ENCODE assay signal across 20 mouse cellular contexts in the genomic region with DNA sequence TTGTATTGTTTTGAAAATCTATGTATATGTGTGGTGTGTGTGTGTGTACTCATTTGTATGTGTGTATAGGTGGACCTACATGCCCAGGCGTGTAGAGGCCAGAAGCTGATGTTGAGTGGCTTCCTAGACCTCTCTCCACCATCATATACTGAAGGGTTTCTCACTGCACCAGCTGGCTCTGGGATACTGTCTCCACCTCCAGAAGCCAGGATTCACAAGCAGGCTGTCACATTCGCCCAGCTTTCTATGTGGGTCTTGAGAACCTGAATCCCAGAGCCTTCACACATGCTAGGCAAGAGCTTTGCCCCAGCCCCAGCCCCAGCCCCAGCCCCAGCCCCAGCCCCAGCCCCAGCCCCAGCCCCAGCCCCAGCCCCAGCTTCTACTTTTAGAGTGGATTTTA.
A peak's percentile ranks its signal among the peaks of the same experiment; 100 is the strongest.
DNase-seq lines count a peak whose midpoint lies in the region; ATAC-seq and TF ChIP-seq lines count a peak whose summit lies in the region.
"Had no signal": no experiment of that assay in that cellular context is flagged by ENCODE, and none has a peak within 500 bp of the region (broad histone marks: within the 10 kb centered on the region; RNA-seq: fewer than 3 reads in every experiment).

No protein-coding gene starts in this region.

- no peak overlapping the region for H3K4me2 ChIP-seq in heart, embryonic 16.5 days (ENCODE audit: low read depth, low read length)
- H3K4me2 ChIP-seq: hindbrain, embryonic 12.5 days; neural tube, embryonic 13.5 days had no signal

- ATAC-seq in frontal cortex, adult (ENCODE audit: low TSS enrichment): peak; percentile 78
- no peak for ATAC-seq in heart, embryonic 16.5 days (replicated peaks; ENCODE audit: extremely low read depth, insufficient read depth, low FRiP score)
- ATAC-seq: midbrain, embryonic 16.5 days had no signal

- H3K9ac ChIP-seq in heart, embryonic 16.5 days (ENCODE audit: low read length): no peak overlapping the region
- H3K9ac ChIP-seq in heart, adult 2 months (ENCODE audit: low read depth, low read length): no peak overlapping the region
- H3K9ac ChIP-seq: hindbrain, embryonic 12.5 days; neural tube, embryonic 13.5 days; stomach, embryonic 15.5 days had no signal

- no peaks in the 10 kb centered on the region for H3K36me3 ChIP-seq in heart, embryonic 16.5 days (ENCODE audit: control insufficient read depth, insufficient read depth)
- no peaks in the 10 kb centered on the region for H3K36me3 ChIP-seq in heart, adult 2 months (ENCODE audit: control insufficient read depth, insufficient read depth, low read length)
- H3K36me3 ChIP-seq in limb, embryonic 10.5 days: no peaks in the 10 kb centered on the region
- H3K36me3 ChIP-seq: hindbrain, embryonic 12.5 days; midbrain, embryonic 10.5 days; neural tube, embryonic 13.5 days; stomach, embryonic 15.5 days had no signal

- TF ChIP-seq POLR2A in heart, adult 2 months (IDR thresholded peaks at IDR 0.05; ENCODE audit: insufficient read depth, low read depth, low read length): no peak

- no peak for DNase-seq in frontal cortex, postnatal 10 days (ENCODE audit: low spot score in 2 of 2)
- DNase-seq in heart, adult 2 months: no peak
- DNase-seq in layer of hippocampus, adult 9-11 months: peak; percentile 22
- DNase-seq in layer of hippocampus, adult 8-10 months (ENCODE audit: low spot score in 2 of 2): no peak
- no peak for DNase-seq in limb, embryonic 10.5 days (ENCODE audit: low spot score)
- no peak for DNase-seq in adrenal gland, postnatal 36 days
- DNase-seq: adrenal gland, postnatal 10 days; cerebellum, adult 8-10 months; gastrocnemius, postnatal 10 days; kidney, adult 2 months; lung, adult 18-20 months; lung, postnatal 10 days had no signal

- no peaks in the 10 kb centered on the region for H3K79me2 ChIP-seq in heart, adult 2 months (replicated peaks; ENCODE audit: control insufficient read depth, insufficient read depth, low read length)

- no peaks in the 10 kb centered on the region for H3K9me3 ChIP-seq in heart, embryonic 16.5 days (replicated peaks; ENCODE audit: control insufficient read depth, low read length)
- no peaks in the 10 kb centered on the region for H3K9me3 ChIP-seq in limb, embryonic 10.5 days (replicated peaks)
- H3K9me3 ChIP-seq: hindbrain, embryonic 12.5 days; midbrain, embryonic 10.5 days; neural tube, embryonic 13.5 days; stomach, embryonic 15.5 days had no signal

- intact Hi-C loops in heart, adult 2 months (cut with DNase I): no loop called here

- H3K4me1 ChIP-seq in heart, embryonic 16.5 days (ENCODE audit: control insufficient read depth, insufficient read depth, low read length): peaks cover 30% of the 10 kb centered on the region
- peaks cover 19% of the 10 kb centered on the region for H3K4me1 ChIP-seq in heart, adult 2 months (ENCODE audit: control insufficient read depth, insufficient read depth, low read length)
- peaks cover 15% of the 10 kb centered on the region for H3K4me1 ChIP-seq in limb, embryonic 10.5 days
- H3K4me1 ChIP-seq: neural tube, embryonic 13.5 days had no signal

- no peak for TF ChIP-seq CTCF in heart, adult 2 months (IDR thresholded peaks at IDR 0.05)

- no peaks in the 10 kb centered on the region for H3K27me3 ChIP-seq in heart, embryonic 16.5 days (ENCODE audit: control insufficient read depth, insufficient read depth, low read length)
- H3K27me3 ChIP-seq in heart, adult 2 months (ENCODE audit: control insufficient read depth, insufficient read depth, low read length): no peaks in the 10 kb centered on the region; the same call in 1 of the 2 replicates
- H3K27me3 ChIP-seq in limb, embryonic 10.5 days (ENCODE audit: low read depth, poor library complexity, severe bottlenecking): no peaks in the 10 kb centered on the region
- H3K27me3 ChIP-seq: hindbrain, embryonic 12.5 days; neural tube, embryonic 13.5 days; stomach, embryonic 15.5 days had no signal

- no peak overlapping the region for H3K4me3 ChIP-seq in heart, embryonic 16.5 days (ENCODE audit: low read length)
- no peak overlapping the region for H3K4me3 ChIP-seq in heart, adult 2 months
- no peak overlapping the region for H3K4me3 ChIP-seq in limb, embryonic 10.5 days
- H3K4me3 ChIP-seq: hindbrain, embryonic 12.5 days; midbrain, embryonic 10.5 days; myocyte; neural tube, embryonic 13.5 days; stomach, embryonic 15.5 days had no signal

- TF ChIP-seq EP300 in heart, adult 2 months (IDR thresholded peaks at IDR 0.05; ENCODE audit: insufficient read depth, low read depth, low read length): no peak

- peak overlapping the region; percentile 18; the same call in 1 of the 2 replicates for H3K27ac ChIP-seq in heart, embryonic 16.5 days (ENCODE audit: low read length)
- no peak overlapping the region for H3K27ac ChIP-seq in heart, adult 2 months
- H3K27ac ChIP-seq in limb, embryonic 10.5 days: peak overlapping the region; percentile 42; the same call in 1 of the 2 replicates
- H3K27ac ChIP-seq: hindbrain, embryonic 12.5 days; midbrain, embryonic 10.5 days; stomach, embryonic 15.5 days had no signal

- 66% methylated on average over 2 of the region's 2 CpGs for WGBS in heart, embryonic 16.5 days
- 84% methylated on average over 2 of the region's 2 CpGs for WGBS in heart, adult 2 months
- whole genome bisulfite sequencing in limb, embryonic 10.5 days: 75% methylated on average over 2 of the region's 2 CpGs
